Mouse (Mus musculus) CH12.LX (cell line): ENCODE data around the gene Cggbp1. TPM values are rescaled to one million over a fixed set of nuclear protein-coding genes. Genes with fewer than 3 reads are reported as not detected.

Experiments
- DNase-seq: peaks from one replicate; pipeline ENCODE4 v3.0.0-alpha.2; 2013; ENCODE audit errors: extremely low read depth
- H3K27ac ChIP-seq: 2 replicates; pipeline ENCODE4 v1.5.1; 2012; ENCODE audit warnings: low read depth, mild to moderate bottlenecking, control low read depth, moderate library complexity; ENCODE audit not compliant: insufficient read depth
- H3K27me3 ChIP-seq: replicated peaks from 2 replicates; pipeline ENCODE3; 2012; ENCODE audit warnings: inconsistent platforms
- H3K36me3 ChIP-seq, 2 experiments: replicated peaks in 1 of 2; 2 replicates each; pipeline versions ENCODE3 to v1.6.1; 2012; ENCODE audit warnings: inconsistent platforms in 1 of 2, low read length in 1 of 2, mild to moderate bottlenecking in 1 of 2, mixed read lengths in 1 of 2, moderate library complexity in 1 of 2; ENCODE audit not compliant: control insufficient read depth in 1 of 2, insufficient read depth in 1 of 2
- H3K4me1 ChIP-seq, 2 experiments: 2 replicates each; pipeline ENCODE4 v1.6.1; 2012; ENCODE audit warnings: inconsistent platforms in 1 of 2, moderate library complexity in 1 of 2; ENCODE audit not compliant: insufficient read depth in 2 of 2, control insufficient read depth in 1 of 2
- H3K4me2 ChIP-seq: 2 replicates; pipeline ENCODE4 v1.6.1; 2012; ENCODE audit warnings: low read depth, mild to moderate bottlenecking, control low read depth; ENCODE audit not compliant: poor library complexity, insufficient read depth, severe bottlenecking
- H3K4me3 ChIP-seq, 3 experiments: fragments of 150-350 bp in 1 of 3; sonication (generic) in 1 of 3; replicated peaks in 1 of 3; 2 replicates each; pipeline versions ENCODE3 to v1.5.1; 2011 to 2012; ENCODE audit warnings: low read depth in 2 of 3, low read length in 2 of 3, mild to moderate bottlenecking in 2 of 3, moderate library complexity in 2 of 3, control low read depth in 1 of 3, improper control_type of control experiment in 1 of 3, inconsistent platforms in 1 of 3, mixed read lengths in 1 of 3; ENCODE audit not compliant: poor library complexity in 1 of 3
- H3K79me2 ChIP-seq: replicated peaks from 2 replicates; pipeline ENCODE4 v1.6.1; 2012; ENCODE audit warnings: mild to moderate bottlenecking, moderate library complexity; ENCODE audit not compliant: control insufficient read depth, poor library complexity, insufficient read depth, severe bottlenecking; ENCODE audit errors: extremely low read depth
- H3K9ac ChIP-seq: 2 replicates; pipeline ENCODE4 v1.6.1; 2012; ENCODE audit warnings: low read depth, mild to moderate bottlenecking, control low read depth, moderate library complexity; ENCODE audit not compliant: insufficient read depth
- H3K9me3 ChIP-seq: replicated peaks from 2 replicates; pipeline ENCODE3; 2012; ENCODE audit warnings: low read length, inconsistent platforms, mixed read lengths
- BHLHE40 ChIP-seq: IDR thresholded peaks from 2 replicates; pipeline ENCODE4 v1.6.1; 2011; ENCODE audit warnings: mild to moderate bottlenecking, low read depth, low read length, improper control_type of control experiment
- CHD1 ChIP-seq: IDR thresholded peaks from 2 replicates; pipeline ENCODE4 v1.6.1; 2012; ENCODE audit warnings: low read depth, low read length, improper control_type of control experiment, inconsistent platforms
- CTCF ChIP-seq, 2 experiments: IDR thresholded peaks in 1 of 2; conservative IDR thresholded peaks in 1 of 2; 2 replicates each; pipeline ENCODE4 v1.5.1; 2011 to 2012; ENCODE audit warnings: low read depth in 2 of 2, low read length in 2 of 2, improper control_type of control experiment in 1 of 2, inconsistent platforms in 1 of 2, mild to moderate bottlenecking in 1 of 2, moderate library complexity in 1 of 2
- E2F4 ChIP-seq: IDR thresholded peaks from 2 replicates; pipeline ENCODE4 v1.6.1; 2011; ENCODE audit warnings: low read depth, low read length, improper control_type of control experiment; ENCODE audit not compliant: insufficient replicate concordance
- ETS1 ChIP-seq: conservative IDR thresholded peaks from 2 replicates; pipeline ENCODE4 v1.6.1; 2012; ENCODE audit warnings: low read depth, mild to moderate bottlenecking, inconsistent platforms, low read length, improper control_type of control experiment, moderate library complexity
- IRF4 ChIP-seq: IDR thresholded peaks from 2 replicates; pipeline ENCODE4 v1.6.1; 2014; ENCODE audit warnings: low read depth, mild to moderate bottlenecking, inconsistent platforms, low read length, improper control_type of control experiment
- JUN ChIP-seq: IDR thresholded peaks from 2 replicates; pipeline ENCODE4 v1.6.1; 2011; ENCODE audit warnings: low read depth, mild to moderate bottlenecking, low read length, improper control_type of control experiment, moderate library complexity; ENCODE audit not compliant: insufficient read depth
- MAX ChIP-seq: IDR thresholded peaks from 2 replicates; pipeline ENCODE4 v1.6.1; 2011; ENCODE audit warnings: low read length, improper control_type of control experiment
- MEF2A ChIP-seq: IDR thresholded peaks from 2 replicates; pipeline ENCODE4 v1.6.1; 2014; ENCODE audit warnings: low read depth, mild to moderate bottlenecking, inconsistent platforms, low read length, improper control_type of control experiment, borderline replicate concordance
- POLR2A ChIP-seq: IDR thresholded peaks from 2 replicates; pipeline ENCODE4 v1.6.1; 2011; ENCODE audit warnings: low read depth, mild to moderate bottlenecking, improper control_type of control experiment, low read length
- TCF12 ChIP-seq: IDR thresholded peaks from 2 replicates; pipeline ENCODE4 v1.6.1; 2014; ENCODE audit warnings: low read depth, mild to moderate bottlenecking, inconsistent platforms, low read length, improper control_type of control experiment
- UBTF ChIP-seq: IDR thresholded peaks from 2 replicates; pipeline ENCODE4 v1.6.1; 2012; ENCODE audit warnings: low read depth, mild to moderate bottlenecking, inconsistent platforms, low read length, improper control_type of control experiment, moderate library complexity
- ZNF384 ChIP-seq: IDR thresholded peaks from 2 replicates; pipeline ENCODE4 v1.6.1; 2012; ENCODE audit warnings: low read depth, low read length, improper control_type of control experiment, inconsistent platforms
- dilution Hi-C: fragments of 300-500 bp; cut with MboI; formaldehyde crosslinking; loops from 2 replicates; pipeline ENCODE4 v1.14.3; 2020; ENCODE audit warnings: low sequenced_read_pairs; ENCODE audit not compliant: extremely low pct_unique_long_range_greater_than_20kb, extremely low pct_ligation_motif_present
- in situ Hi-C: fragments of 300-500 bp; cut with MboI; formaldehyde crosslinking; loops from 3 replicates; pipeline ENCODE4 v1.14.3; 2019; ENCODE audit warnings: low sequenced_read_pairs, low pct_ligation_motif_present, low pct_unique_long_range_greater_than_20kb, mixed read lengths
- polyA plus RNA-seq: library from polyadenylated mRNA; unstranded; fragments of >175 nt; gene quantifications from 2 replicates; pipeline ENCODE4 v1.2.1, GENCODE M21; 2012; ENCODE audit warnings: low read depth; ENCODE audit not compliant: insufficient read length
- total RNA-seq, 2 experiments: library from RNA; depleted of rRNA; stranded (reverse); fragments of 300-350 nt in 1 of 2; fragments of >200 nt in 1 of 2; gene quantifications; 2 replicates each; pipeline ENCODE4 v1.2.3; 2012 to 2014

Cggbp1 gene
- total and polyA plus RNA-seq, 3 experiments, result 38.5 to 86.5 (median 71.1) TPM

DNA sequence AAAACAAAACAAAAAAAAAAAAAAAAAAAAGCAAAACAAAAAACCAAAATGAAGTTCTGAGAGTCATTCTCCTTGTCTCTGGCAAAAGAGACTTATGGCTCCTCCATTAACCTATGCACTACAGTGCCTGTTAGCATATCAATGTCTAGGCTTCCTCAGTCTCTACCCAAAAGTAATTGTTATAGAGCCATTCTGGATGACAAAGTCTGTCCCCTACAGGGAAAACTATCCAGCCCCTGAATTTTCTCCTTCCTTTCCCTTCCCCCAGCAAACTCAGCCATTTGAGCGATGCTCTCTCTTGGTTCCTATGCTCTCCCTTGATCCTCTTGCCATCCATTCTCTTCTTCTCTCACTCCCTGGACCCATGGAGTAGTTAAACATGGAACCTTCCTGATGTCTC lies 24.0 kb downstream of the Cggbp1 start:
- Histone ChIP-seq H3K79me2 (no peaks in the 10 kb centered on the region), H3K27ac (no peak overlapping the region), H3K27me3 (no peaks in the 10 kb centered on the region), H3K4me1 (peaks cover 3 to 20% of the 10 kb centered on the region in 2 experiments; a peak in 3 of 4 replicates), H3K4me3 (no peak overlapping the region), H3K9me3 (no peaks in the 10 kb centered on the region), H3K4me2 (no peak overlapping the region), H3K36me3 (no peaks in the 10 kb centered on the region), H3K9ac (no peak overlapping the region)
- DNase-seq, result no peak
- TF ChIP-seq CTCF (conservative IDR thresholded peaks at IDR 0.05 in 1 of 2, IDR thresholded peaks at IDR 0.05 in 1 of 2; ENCODE audit: low read depth in 2 of 2, low read length in 2 of 2) (no peak), UBTF (no peak), JUN (no peak), TCF12 (no peak), CHD1 (no peak), ETS1 (no peak), IRF4 (no peak), MEF2A (no peak)
- dilution Hi-C loops (no loop called here), in situ Hi-C loops (loop anchor here (5.0 kb wide), 1 partner anchor 109 kb away; no protein-coding TSS in a partner anchor)

DNA sequence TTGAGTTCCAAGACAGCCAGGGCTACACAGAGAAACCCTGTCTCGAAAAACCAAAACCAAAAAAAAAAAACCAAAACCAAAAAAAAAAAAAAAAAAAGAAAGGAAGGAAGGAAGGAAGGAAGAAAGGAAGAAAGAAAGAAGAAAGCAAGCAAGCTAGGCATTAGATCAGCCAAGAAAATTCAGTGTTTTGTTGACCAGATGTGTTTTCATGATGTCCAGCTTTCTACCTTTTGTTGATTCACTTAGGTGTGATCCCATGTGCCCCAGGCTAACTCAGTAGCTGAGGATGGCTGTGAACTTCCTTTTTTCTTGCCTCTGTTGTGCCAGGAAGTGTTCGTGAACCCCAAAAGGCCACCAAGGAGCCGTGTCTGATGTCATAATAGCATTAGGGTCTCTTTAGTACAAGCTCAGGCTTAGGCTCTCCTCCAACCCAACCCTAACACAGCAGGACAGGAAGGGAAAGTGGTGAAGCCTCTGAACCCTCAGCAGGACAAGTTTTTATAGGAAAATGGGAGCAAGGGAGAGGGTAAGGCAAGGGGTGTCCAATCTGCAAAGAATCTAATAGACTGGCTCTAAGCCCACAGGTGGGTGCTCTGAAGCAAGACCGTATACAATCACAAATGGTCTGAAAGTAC lies 25.0 kb downstream of the Cggbp1 start:
- no peak overlapping the region for H3K4me3 ChIP-seq
- H3K4me1 ChIP-seq, result peaks cover 3 to 20% of the 10 kb centered on the region in 2 experiments; a peak in 3 of 4 replicates
- dilution Hi-C loops (no loop called here), in situ Hi-C loops (loop anchor here (5.0 kb wide), 1 partner anchor 109 kb away; no protein-coding TSS in a partner anchor)
- no peak for DNase-seq
- H3K27me3 ChIP-seq, result no peaks in the 10 kb centered on the region
- no peaks in the 10 kb centered on the region for H3K36me3 ChIP-seq
- H3K9ac ChIP-seq, result no peak overlapping the region
- TF ChIP-seq MAX, result no peak
- no peak for TF ChIP-seq BHLHE40
- 0 out of 2 replicates have a peak, but pooled peaks have one; percentile 34 for TF ChIP-seq ZNF384
- no peak for TF ChIP-seq E2F4
- TF ChIP-seq, all 38 proteins: peak for 1
- no peaks in the 10 kb centered on the region for H3K79me2 ChIP-seq
- no peak overlapping the region for H3K4me2 ChIP-seq
- no peaks in the 10 kb centered on the region for H3K9me3 ChIP-seq
- no peak overlapping the region for H3K27ac ChIP-seq

DNA sequence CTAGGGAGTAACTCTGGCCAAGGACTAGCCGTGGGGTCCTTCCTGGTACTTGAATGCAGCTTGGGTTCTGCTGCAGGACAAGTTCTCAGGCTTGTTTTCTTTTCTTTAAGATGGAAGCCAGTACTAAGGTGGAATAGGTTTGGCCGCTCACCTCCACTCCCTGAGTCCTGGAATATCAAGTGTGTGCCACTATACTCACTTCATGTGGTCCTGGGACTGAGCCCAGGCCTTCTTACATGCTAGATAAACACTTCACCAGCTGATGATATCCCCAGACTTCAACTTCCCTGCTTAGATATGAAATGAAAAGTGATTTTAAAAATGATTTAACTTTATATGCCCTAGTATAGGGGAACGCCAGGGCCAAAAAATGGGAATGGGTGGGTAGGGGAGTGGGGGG lies 25.5 kb downstream of the Cggbp1 start:
- DNase-seq, result no peak
- H3K27ac ChIP-seq, result no peak overlapping the region
- no peak for TF ChIP-seq POLR2A
- H3K79me2 ChIP-seq, result no peaks in the 10 kb centered on the region
- H3K4me2 ChIP-seq, result no peak overlapping the region
- dilution Hi-C loops (no loop called here), in situ Hi-C loops (loop anchor here (5.0 kb wide), 1 partner anchor 110 kb away; no protein-coding TSS in a partner anchor)
- no peaks in the 10 kb centered on the region for H3K9me3 ChIP-seq
- H3K9ac ChIP-seq, result no peak overlapping the region
- peaks cover 3 to 18% of the 10 kb centered on the region in 2 experiments; a peak in 3 of 4 replicates for H3K4me1 ChIP-seq
- no peaks in the 10 kb centered on the region for H3K27me3 ChIP-seq
- no peaks in the 10 kb centered on the region for H3K36me3 ChIP-seq
- no peak overlapping the region for H3K4me3 ChIP-seq
